Mouse (Mus musculus) lung, postnatal 0 days (tissue): ENCODE data around the gene Pecr.

Source experiments
- CTCF ChIP-seq: IDR thresholded peaks from 2 replicates; pipeline ENCODE4 v1.5.1; 2016; ENCODE audit warnings: antibody characterized with exemption, mild to moderate bottlenecking
- EP300 ChIP-seq: IDR thresholded peaks from 2 replicates; pipeline ENCODE4 v1.6.1; 2016; ENCODE audit warnings: antibody characterized with exemption, mild to moderate bottlenecking, control low read depth

DNA sequence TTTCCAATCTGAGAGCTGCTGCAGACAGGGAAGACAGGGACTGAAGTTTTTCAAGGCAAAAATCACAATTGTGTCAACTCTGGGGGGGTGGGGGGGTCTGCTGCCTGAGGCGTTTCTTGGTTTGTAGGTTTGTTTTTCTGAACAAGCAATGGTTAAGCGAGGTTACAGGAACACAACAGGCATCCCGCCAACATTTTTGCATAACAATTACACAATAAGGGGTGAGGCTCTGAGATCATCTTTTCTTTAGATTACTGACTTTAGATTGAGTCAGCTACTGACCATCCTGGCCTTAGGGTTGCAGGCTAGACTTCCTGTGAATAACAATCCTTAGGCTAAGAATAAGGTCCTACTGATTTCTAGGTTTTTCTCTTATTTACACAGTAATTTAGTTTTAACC lies 55.1 kb downstream of the Pecr start:
- TF ChIP-seq CTCF (no peak), EP300 (no peak)
